Mouse (Mus musculus): Measurements from ENCODE around the gene Stoml2. TPM values are rescaled to one million over a fixed set of nuclear protein-coding genes. Genes with fewer than 3 reads are reported as not detected.

Gene Stoml2
- total and polyA plus RNA-seq, 3 experiments: 97.3 to 114 (median 101) TPM

- Histone ChIP-seq H3K36me3 (ENCODE audit: control insufficient read depth, insufficient read depth, low read length) (no peaks in the 10 kb centered on the region), H3K4me3 (peak overlapping the region; percentile 14; the same call in 1 of the 2 replicates), H3K27ac (peak overlapping the region; percentile 40; the same call in 1 of the 2 replicates), H3K4me1 (ENCODE audit: control insufficient read depth, insufficient read depth, low read length) (peaks cover under 1% of the 10 kb centered on the region; the same call in 1 of the 2 replicates), H3K27me3 (ENCODE audit: control insufficient read depth, insufficient read depth, low read length) (no peaks in the 10 kb centered on the region), H3K79me2 (replicated peaks; ENCODE audit: control insufficient read depth, insufficient read depth, low read length) (no peaks in the 10 kb centered on the region), H3K9ac (ENCODE audit: low read depth, low read length) (no peak overlapping the region)
- no peak for TF ChIP-seq POLR2A (IDR thresholded peaks at IDR 0.05; ENCODE audit: insufficient read depth, low read depth, low read length)
- WGBS: 88% methylated on average over 23 of the region's 23 CpGs
- intact Hi-C loops (cut with DNase I): no loop called here
- DNase-seq: no peak
Observed at GRCm38 (mm10) chr4:43019641-43020465, 11.7 kb downstream of the Stoml2 start.

- no peak for DNase-seq
- Histone ChIP-seq H3K27ac (peak overlapping the region; percentile 40; the same call in 1 of the 2 replicates), H3K4me3 (peak overlapping the region; percentile 14; the same call in 1 of the 2 replicates), H3K79me2 (replicated peaks; ENCODE audit: control insufficient read depth, insufficient read depth, low read length) (no peaks in the 10 kb centered on the region), H3K4me1 (ENCODE audit: control insufficient read depth, insufficient read depth, low read length) (no peaks in the 10 kb centered on the region), H3K36me3 (ENCODE audit: control insufficient read depth, insufficient read depth, low read length) (no peaks in the 10 kb centered on the region), H3K27me3 (ENCODE audit: control insufficient read depth, insufficient read depth, low read length) (no peaks in the 10 kb centered on the region), H3K9ac (ENCODE audit: low read depth, low read length) (no peak overlapping the region)
- no peak for TF ChIP-seq POLR2A (IDR thresholded peaks at IDR 0.05; ENCODE audit: insufficient read depth, low read depth, low read length)
- no peak for TF ChIP-seq EP300 (IDR thresholded peaks at IDR 0.05; ENCODE audit: insufficient read depth, low read depth, low read length)
- no peak for TF ChIP-seq CTCF (IDR thresholded peaks at IDR 0.05)
- intact Hi-C loops (cut with DNase I): no loop called here
- 69% methylated on average over 10 of the region's 10 CpGs for WGBS
Observed at GRCm38 (mm10) chr4:43019176-43019575, 12.3 kb downstream of the Stoml2 start.

- no peak for TF ChIP-seq POLR2A (IDR thresholded peaks at IDR 0.05; ENCODE audit: insufficient read depth, low read depth, low read length)
- Histone ChIP-seq H3K9ac (ENCODE audit: low read depth, low read length) (no peak overlapping the region), H3K36me3 (ENCODE audit: control insufficient read depth, insufficient read depth, low read length) (no peaks in the 10 kb centered on the region), H3K4me1 (ENCODE audit: control insufficient read depth, insufficient read depth, low read length) (no peaks in the 10 kb centered on the region), H3K27me3 (ENCODE audit: control insufficient read depth, insufficient read depth, low read length) (no peaks in the 10 kb centered on the region), H3K27ac (no peak overlapping the region), H3K79me2 (replicated peaks; ENCODE audit: control insufficient read depth, insufficient read depth, low read length) (no peaks in the 10 kb centered on the region), H3K4me3 (no peak overlapping the region)
- intact Hi-C loops (cut with DNase I): no loop called here
- no peak for DNase-seq
- 82% methylated on average over 4 of the region's 4 CpGs for WGBS
Observed at GRCm38 (mm10) chr4:43018156-43018555, 13.4 kb downstream of the Stoml2 start.

GRCm38 (mm10) chr4:43012091-43012490 is 19.4 kb downstream of the Stoml2 start:
- Histone ChIP-seq H3K36me3 (ENCODE audit: control insufficient read depth, insufficient read depth, low read length) (no peaks in the 10 kb centered on the region), H3K4me3 (no peak overlapping the region), H3K9ac (ENCODE audit: low read depth, low read length) (no peak overlapping the region), H3K27me3 (ENCODE audit: control insufficient read depth, insufficient read depth, low read length) (no peaks in the 10 kb centered on the region), H3K27ac (no peak overlapping the region), H3K4me1 (ENCODE audit: control insufficient read depth, insufficient read depth, low read length) (peaks cover 4% of the 10 kb centered on the region; the same call in 1 of the 2 replicates), H3K79me2 (replicated peaks; ENCODE audit: control insufficient read depth, insufficient read depth, low read length) (no peaks in the 10 kb centered on the region)
- 96% methylated on average over 1 of the region's 1 CpGs for WGBS
- TF ChIP-seq EP300 (IDR thresholded peaks at IDR 0.05; ENCODE audit: insufficient read depth, low read depth, low read length) (no peak), CTCF (IDR thresholded peaks at IDR 0.05) (no peak), POLR2A (IDR thresholded peaks at IDR 0.05; ENCODE audit: insufficient read depth, low read depth, low read length) (no peak)
- intact Hi-C loops (cut with DNase I): no loop called here
- DNase-seq: no peak

- H3K4me3 ChIP-seq: peak within 1 kb of the TSS; percentile 95
- DNase-seq: peak; percentile 88 to 89
- TF ChIP-seq POLR2A (IDR thresholded peaks at IDR 0.05; ENCODE audit: insufficient read depth, low read depth, low read length) (0 out of 2 replicates have a peak, but pooled peaks have one; percentile 16), CTCF (IDR thresholded peaks at IDR 0.05) (no peak), EP300 (IDR thresholded peaks at IDR 0.05; ENCODE audit: insufficient read depth, low read depth, low read length) (0 out of 2 replicates have a peak, but pooled peaks have one; percentile 38)
- peak within 1 kb of the TSS; percentile 68 for H3K27ac ChIP-seq
- intact Hi-C loops (cut with DNase I): no loop called here
- under 1% methylated on average over 37 of the region's 37 CpGs for WGBS
- peak within 1 kb of the TSS; percentile 57 for H3K9ac ChIP-seq (ENCODE audit: low read depth, low read length)
- H3K79me2 ChIP-seq (replicated peaks; ENCODE audit: control insufficient read depth, insufficient read depth, low read length): no peaks in the 10 kb centered on the region
- no peaks in the 10 kb centered on the region for H3K36me3 ChIP-seq (ENCODE audit: control insufficient read depth, insufficient read depth, low read length)
- no peaks in the 10 kb centered on the region for H3K27me3 ChIP-seq (ENCODE audit: control insufficient read depth, insufficient read depth, low read length)
- peaks cover 4% of the 10 kb centered on the region; the same call in 1 of the 2 replicates for H3K4me1 ChIP-seq (ENCODE audit: control insufficient read depth, insufficient read depth, low read length)
Observed at GRCm38 (mm10) chr4:43010161-43011038, 21.1 kb downstream of the Stoml2 start, which contains the start of gene Fancg. Fancg (minus strand) TSS chr4:43010506.
